Comparison of ENCODE assay signal across 15 mouse cellular contexts in the genomic region with DNA sequence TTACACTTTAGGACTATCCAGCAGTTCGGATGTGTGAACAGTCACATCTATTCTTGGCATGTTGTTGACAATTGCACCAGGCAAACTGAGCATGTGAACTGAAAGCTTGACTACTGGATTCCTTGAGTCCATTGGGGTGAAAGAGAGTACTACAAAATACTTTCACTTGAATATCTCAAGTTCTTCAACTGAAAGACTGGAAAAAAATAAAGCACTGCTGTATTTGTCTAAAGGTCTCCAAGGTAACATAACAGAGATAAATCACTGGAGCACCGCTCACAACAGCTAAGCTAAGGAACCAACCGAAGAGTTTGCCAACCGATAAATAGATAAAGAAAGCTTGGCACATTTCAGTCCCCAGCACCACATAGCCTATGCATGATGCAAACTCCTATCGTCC.
"Had no signal": no experiment of that assay in that cellular context is flagged by ENCODE, and none has a peak within 500 bp of the region (broad histone marks: within the 10 kb centered on the region; RNA-seq: fewer than 3 reads in every experiment).

No protein-coding gene starts in this region.

- H3K27me3 ChIP-seq: stomach, embryonic 15.5 days had no signal

- H3K4me1 ChIP-seq: neural tube, embryonic 15.5 days; stomach, embryonic 15.5 days had no signal

- DNase-seq: retina, postnatal 1 day; right cerebral cortex, adult 18-20 months; right cerebral cortex, postnatal 14 days; right cerebral cortex, postnatal 25 days; right cerebral cortex, postnatal 4 days; spleen, adult 18-20 months; thymus, adult 18-20 months; thymus, adult 2 months; thymus, postnatal 14 days; thymus, postnatal 25 days; thymus, postnatal 36 days; thymus, postnatal 4 days had no signal

- H3K4me2 ChIP-seq: neural tube, embryonic 15.5 days; stomach, embryonic 15.5 days had no signal

- H3K9ac ChIP-seq: neural tube, embryonic 15.5 days; stomach, embryonic 15.5 days had no signal

- H3K9me3 ChIP-seq: neural tube, embryonic 15.5 days; stomach, embryonic 15.5 days had no signal

- H3K27ac ChIP-seq: neural tube, embryonic 15.5 days; stomach, embryonic 15.5 days; stomach, postnatal 0 days had no signal

- H3K4me3 ChIP-seq: neural tube, embryonic 15.5 days; stomach, embryonic 15.5 days had no signal

- H3K36me3 ChIP-seq: neural tube, embryonic 15.5 days; stomach, embryonic 15.5 days had no signal
